Mouse (Mus musculus) G1E (cell line): ENCODE measurements around the gene Gpx3.

Source experiments
- CTCF ChIP-seq: IDR thresholded peaks from 2 replicates; pipeline ENCODE4 v1.5.1; 2012; ENCODE audit warnings: low read depth, low read length, inconsistent platforms, mixed read lengths
- GATA1 ChIP-seq: IDR thresholded peaks from 2 replicates; pipeline ENCODE4 v1.6.1; 2012; ENCODE audit warnings: borderline replicate concordance, low read length, inconsistent platforms, mixed read lengths

GRCm38 (mm10) chr11:54885406-54885805, 16.8 kb upstream of the Gpx3 start:
- TF ChIP-seq CTCF (no peak), GATA1 (no peak)
